Mouse (Mus musculus) spleen, adult 2 months (tissue): ENCODE measurements around the gene Ube2d2b. TPM values are rescaled to one million over a fixed set of nuclear protein-coding genes. Genes with fewer than 3 reads are reported as not detected.
A peak's percentile ranks its signal among the peaks of the same experiment; 100 is the strongest.

Source experiments
- DNase-seq, 2 experiments: peaks; one replicate each; pipeline versions ENCODE4 v3.0.0 to v3.0.0-alpha.2; 2012 to 2021; ENCODE audit warnings: low spot score in 2 of 2, low read depth in 1 of 2
- H3K27ac ChIP-seq: fragments of 200-500 bp; 2 replicates; pipeline ENCODE4 v1.5.1; 2012; ENCODE audit warnings: low read length, inconsistent platforms; ENCODE audit not compliant: insufficient read depth
- H3K27me3 ChIP-seq: fragments of 200-500 bp; 2 replicates; pipeline ENCODE4 v1.6.1; 2012; ENCODE audit warnings: mild to moderate bottlenecking, moderate library complexity, low read length, inconsistent platforms; ENCODE audit not compliant: control insufficient read depth, insufficient read depth
- H3K36me3 ChIP-seq: fragments of 200-500 bp; 2 replicates; pipeline ENCODE4 v1.6.1; 2012; ENCODE audit warnings: mild to moderate bottlenecking, low read length, inconsistent platforms; ENCODE audit not compliant: control insufficient read depth, insufficient read depth
- H3K4me1 ChIP-seq: fragments of 200-500 bp; 2 replicates; pipeline ENCODE4 v1.6.1; 2011; ENCODE audit warnings: inconsistent platforms; ENCODE audit not compliant: control insufficient read depth, insufficient read depth, insufficient read length
- H3K4me3 ChIP-seq: fragments of 200-500 bp; 2 replicates; pipeline ENCODE4 v1.5.1; 2011; ENCODE audit warnings: mild to moderate bottlenecking, inconsistent platforms; ENCODE audit not compliant: insufficient read depth, insufficient read length; ENCODE audit errors: extremely low read depth
- CTCF ChIP-seq: fragments of 200-500 bp; IDR thresholded peaks from 2 replicates; pipeline ENCODE4 v1.5.1; 2011; ENCODE audit warnings: mild to moderate bottlenecking, inconsistent platforms; ENCODE audit not compliant: insufficient read depth, insufficient read length, insufficient replicate concordance; ENCODE audit errors: extremely low read depth
- POLR2A ChIP-seq: fragments of 200-500 bp; IDR thresholded peaks from 2 replicates; pipeline ENCODE4 v1.6.1; 2011; ENCODE audit warnings: low read depth, low read length, inconsistent platforms
- WGBS: fragments of 180-500 bp; shearing (Covaris S2); methylation state at CpG from one replicate; pipeline ENCODE4 v1.1.7; 2018; 5-methylcytosine and 5-hydroxymethylcytosine counted together
- polyA plus RNA-seq: library from polyadenylated mRNA; depleted of rRNA; stranded (reverse); fragments of >200 nt; gene quantifications from 2 replicates; pipeline ENCODE4 v1.2.3, GENCODE M21; 2012

Ube2d2b gene
- polyA plus RNA-seq, 1 experiment, result not detected

DNA sequence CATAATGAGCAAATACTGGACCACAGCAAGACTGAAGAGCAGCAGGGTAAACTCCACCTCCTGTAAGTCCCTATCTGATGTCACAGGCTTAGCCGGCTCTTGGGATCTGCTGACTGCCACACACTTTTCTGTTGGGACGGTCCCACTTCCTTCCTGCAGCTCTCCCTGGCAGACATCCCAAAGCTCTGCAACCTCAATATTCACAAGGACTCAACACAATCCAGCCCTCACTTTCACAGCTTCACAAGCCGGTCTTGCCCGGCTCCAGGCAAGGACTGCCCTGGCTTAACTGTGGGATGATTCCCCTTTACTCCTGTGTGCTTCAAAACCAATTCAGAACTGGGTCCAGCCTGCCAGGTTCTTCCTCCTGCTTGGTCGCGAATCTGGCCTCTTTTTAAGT lies 23.9 kb downstream of the Ube2d2b start:
- no peak overlapping the region for H3K4me3 ChIP-seq
- TF ChIP-seq CTCF, result no peak
- no peak for TF ChIP-seq POLR2A
- H3K27me3 ChIP-seq, result no peaks in the 10 kb centered on the region
- no peaks in the 10 kb centered on the region for H3K36me3 ChIP-seq
- 53% methylated on average over 6 of the region's 6 CpGs for WGBS
- H3K4me1 ChIP-seq, result no peaks in the 10 kb centered on the region
- DNase-seq, result no peak
- H3K27ac ChIP-seq, result no peak overlapping the region

DNA sequence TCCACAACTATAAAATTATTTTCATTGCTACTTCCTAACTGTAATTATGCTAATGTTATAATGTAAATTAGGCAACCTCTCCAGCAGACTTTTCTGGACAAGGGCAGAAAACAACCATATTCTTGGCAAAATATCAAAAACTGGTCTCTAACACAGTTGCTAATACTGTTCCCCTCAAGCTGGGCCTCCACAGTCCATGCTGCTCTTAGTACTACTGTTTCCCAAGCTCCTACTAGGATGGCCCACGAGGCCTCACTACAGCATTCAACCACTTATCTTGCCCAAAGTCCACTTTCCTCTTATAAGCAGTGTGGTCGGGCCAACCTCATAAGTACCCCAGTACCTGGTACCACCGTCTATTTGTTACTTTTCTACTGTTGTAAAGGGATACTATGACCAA lies 24.7 kb downstream of the Ube2d2b start:
- H3K4me3 ChIP-seq, result no peak overlapping the region
- H3K27ac ChIP-seq, result no peak overlapping the region
- H3K4me1 ChIP-seq, result no peaks in the 10 kb centered on the region
- H3K27me3 ChIP-seq, result no peaks in the 10 kb centered on the region
- no peak for DNase-seq
- WGBS, result 76% methylated on average over 3 of the region's 3 CpGs
- H3K36me3 ChIP-seq, result no peaks in the 10 kb centered on the region
- TF ChIP-seq POLR2A, result no peak
- no peak for TF ChIP-seq CTCF

DNA sequence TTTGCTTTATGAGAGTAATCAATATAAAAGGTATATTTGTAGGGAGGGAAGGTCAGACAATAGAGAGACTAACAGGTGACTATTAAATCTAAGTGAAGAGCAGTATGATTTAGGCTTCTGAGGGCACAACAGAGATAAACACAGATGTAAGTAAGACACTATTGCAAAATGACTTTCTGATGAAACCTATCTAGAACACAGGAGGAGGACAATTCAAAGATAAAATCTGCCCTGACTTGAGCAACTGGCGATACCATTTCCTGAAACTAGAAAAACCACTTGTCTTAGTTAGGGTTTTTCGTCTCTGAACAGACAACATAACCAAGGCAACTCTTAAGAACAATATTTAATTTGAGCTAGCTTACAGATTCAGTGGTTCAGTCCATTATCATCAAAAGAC lies 25.6 kb downstream of the Ube2d2b start:
- Histone ChIP-seq H3K27ac (no peak overlapping the region), H3K27me3 (no peaks in the 10 kb centered on the region), H3K4me3 (no peak overlapping the region), H3K36me3 (no peaks in the 10 kb centered on the region), H3K4me1 (no peaks in the 10 kb centered on the region)
- no peak for TF ChIP-seq POLR2A
- no peak for TF ChIP-seq CTCF
- WGBS, result 38% methylated on average over 2 of the region's 2 CpGs
- DNase-seq, result no peak

DNA sequence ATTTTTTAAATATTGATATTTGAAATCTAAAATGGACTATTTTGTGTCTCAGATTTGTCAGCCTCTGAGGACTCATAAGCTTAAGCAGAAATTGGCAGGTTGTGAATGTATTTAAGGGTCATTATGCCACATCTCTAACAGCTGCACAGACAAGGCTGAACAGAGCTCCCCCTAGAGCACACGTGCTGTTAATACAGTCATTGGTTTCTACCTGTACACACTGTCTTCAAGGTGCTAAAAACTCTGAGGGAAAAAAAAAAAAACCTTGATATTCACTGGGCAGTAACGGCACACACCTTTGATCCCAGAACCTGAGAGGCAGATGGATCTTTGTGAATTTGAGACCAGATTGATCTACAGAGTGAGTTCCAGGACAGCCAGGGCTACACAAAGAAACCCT lies 29.1 kb downstream of the Ube2d2b start:
- DNase-seq, result peak; percentile 7 to 23
- Histone ChIP-seq H3K36me3 (no peaks in the 10 kb centered on the region), H3K4me1 (no peaks in the 10 kb centered on the region), H3K27ac (no peak overlapping the region), H3K27me3 (no peaks in the 10 kb centered on the region), H3K4me3 (no peak overlapping the region)
- TF ChIP-seq CTCF (peak; percentile 27; the same call in 1 of the 2 replicates), POLR2A (no peak)
- 55% methylated on average over 2 of the region's 2 CpGs for WGBS

DNA sequence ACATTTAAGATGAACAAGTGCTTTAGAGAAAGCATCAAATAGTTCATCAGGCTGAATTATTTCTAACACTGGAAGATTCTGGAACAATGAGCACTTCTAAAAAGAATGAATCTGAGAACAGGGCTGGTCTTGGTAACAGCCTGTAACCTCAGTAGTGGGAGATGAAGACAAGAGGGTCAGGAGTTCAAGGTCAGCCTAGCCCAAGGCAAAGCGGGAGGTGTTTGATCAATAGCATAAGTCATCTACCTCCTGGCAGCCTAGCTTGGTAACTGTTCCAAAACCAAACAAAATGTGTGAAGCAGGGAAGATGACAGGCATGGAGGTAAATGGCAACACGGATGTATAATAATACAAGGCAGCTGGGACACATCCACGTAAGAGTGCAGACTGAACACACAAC lies 34.1 kb downstream of the Ube2d2b start:
- H3K27me3 ChIP-seq, result 0 out of 2 replicates have a peak, but pooled peaks cover 3% of the 10 kb centered on the region
- no peaks in the 10 kb centered on the region for H3K36me3 ChIP-seq
- H3K4me1 ChIP-seq, result peaks cover 3% of the 10 kb centered on the region
- no peak overlapping the region for H3K4me3 ChIP-seq
- DNase-seq, result no peak
- 97% methylated on average over 3 of the region's 3 CpGs for WGBS
- H3K27ac ChIP-seq, result no peak overlapping the region
- no peak for TF ChIP-seq POLR2A
- no peak for TF ChIP-seq CTCF

DNA sequence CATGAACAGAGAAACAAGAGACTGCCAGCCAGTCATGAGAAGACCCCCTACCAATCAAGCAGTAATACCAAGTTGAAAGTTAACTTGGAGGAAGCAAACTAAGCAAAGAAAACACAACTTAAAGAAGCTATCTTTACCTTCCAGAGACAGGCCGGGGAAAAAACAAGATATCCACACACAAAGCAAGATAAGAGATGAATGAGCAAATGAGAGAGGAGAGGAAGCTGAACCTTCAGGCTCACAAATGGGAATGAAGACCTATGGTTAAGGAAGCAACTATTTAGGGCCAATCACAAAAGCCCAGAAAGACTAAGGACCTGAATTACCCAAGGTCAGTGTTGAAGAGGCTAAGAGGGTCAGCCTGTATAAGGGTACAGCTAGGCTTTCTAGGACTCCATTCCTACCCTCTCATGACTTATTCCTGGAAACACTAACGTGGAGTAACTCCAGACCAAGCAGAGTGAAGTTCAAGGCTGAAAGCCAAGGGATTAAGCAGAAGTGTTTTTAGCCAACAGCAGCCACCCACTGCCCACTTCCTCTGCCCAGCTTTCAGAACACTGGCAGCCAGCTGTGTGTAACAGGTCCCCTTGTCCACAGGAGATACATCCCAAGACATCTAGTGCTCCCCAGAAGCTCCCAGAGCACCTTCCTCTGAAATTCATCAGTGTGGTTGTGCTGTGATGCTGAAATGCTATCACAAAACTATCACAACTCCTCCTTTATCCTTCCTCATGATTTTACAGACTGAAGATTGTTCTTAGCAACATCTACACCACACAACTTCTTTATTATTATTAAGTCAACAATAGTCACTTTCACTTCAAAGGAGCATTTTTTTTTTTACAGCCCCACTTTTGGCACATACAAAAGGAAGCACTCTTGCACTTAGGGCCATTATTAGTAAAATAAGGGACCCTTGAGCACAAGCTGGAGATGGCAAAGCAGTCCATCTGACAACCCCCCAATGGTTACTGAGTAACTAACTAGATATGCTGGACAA lies 36.5 kb downstream of the Ube2d2b start:
- WGBS, result 55% methylated on average over 2 of the region's 2 CpGs
- Histone ChIP-seq H3K4me1 (peaks cover 7% of the 10 kb centered on the region), H3K4me3 (no peak overlapping the region), H3K36me3 (no peaks in the 10 kb centered on the region), H3K27me3 (0 out of 2 replicates have a peak, but pooled peaks cover 3% of the 10 kb centered on the region), H3K27ac (no peak overlapping the region)
- DNase-seq, result peak in 1 of 2 experiments; percentile 12
- no peak for TF ChIP-seq POLR2A
- no peak for TF ChIP-seq CTCF
